Mouse (Mus musculus): Measurements from ENCODE around the gene Rbfox2. TPM values are rescaled to one million over a fixed set of nuclear protein-coding genes. Genes with fewer than 3 reads are reported as not detected.

Rbfox2 gene
- polyA plus RNA-seq, 1 experiment, result 6.1 TPM

DNA sequence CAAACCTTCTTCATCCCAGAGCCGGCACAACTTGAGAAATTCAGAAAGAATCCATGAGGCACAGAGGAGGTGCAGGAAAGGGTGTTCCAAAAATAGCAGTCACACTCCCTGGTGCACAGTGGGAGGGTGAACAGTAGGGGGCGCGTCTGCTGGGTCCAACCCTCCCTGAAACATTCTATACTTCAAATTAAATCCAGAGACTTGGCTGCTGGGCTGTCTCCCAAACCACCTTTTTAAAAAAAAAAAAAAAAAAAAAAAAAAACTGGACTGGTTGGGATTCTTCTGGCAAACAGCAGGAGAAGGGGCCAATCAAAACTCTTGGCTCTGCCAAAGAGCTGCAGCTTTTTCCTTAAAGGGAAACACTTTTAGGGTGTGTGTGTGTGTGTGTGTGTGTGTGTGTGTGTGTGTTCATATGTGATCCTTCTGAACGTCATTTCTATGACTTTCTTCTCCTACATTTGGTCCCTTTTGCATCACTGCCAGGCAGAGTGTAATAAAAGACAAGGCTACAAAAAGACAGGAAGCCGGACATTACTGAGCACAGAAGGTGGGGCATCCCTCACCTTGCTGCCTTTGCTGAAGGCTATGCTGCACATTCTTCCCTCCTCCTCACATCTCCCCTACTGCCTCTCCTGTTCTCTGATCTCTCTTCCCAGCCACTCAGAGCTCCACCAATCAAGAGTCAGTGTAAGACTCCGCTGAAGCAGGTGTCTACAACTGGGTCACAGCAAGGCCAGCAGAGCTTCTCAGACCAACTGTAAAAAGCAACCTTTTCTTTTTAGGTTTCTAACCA, 49.2 kb downstream of the Rbfox2 start:
- H3K27ac ChIP-seq (ENCODE audit: control insufficient read depth, insufficient read depth, low read depth, low read length, poor library complexity), result no peak overlapping the region
- H3K4me3 ChIP-seq (replicated peaks; ENCODE audit: control insufficient read depth, low read depth, low read length), result no peak overlapping the region
- 44% methylated on average over 6 of the region's 6 CpGs for WGBS
- H3K4me1 ChIP-seq (ENCODE audit: control insufficient read depth, insufficient read depth, low read length), result no peaks in the 10 kb centered on the region
- TF ChIP-seq POLR2A (IDR thresholded peaks at IDR 0.05; ENCODE audit: borderline replicate concordance, control insufficient read depth, low read depth, low read length) (no peak), CTCF (IDR thresholded peaks at IDR 0.05; ENCODE audit: control insufficient read depth, insufficient read depth, low read length) (peak; percentile 52; the same call in 1 of the 2 replicates)

DNA sequence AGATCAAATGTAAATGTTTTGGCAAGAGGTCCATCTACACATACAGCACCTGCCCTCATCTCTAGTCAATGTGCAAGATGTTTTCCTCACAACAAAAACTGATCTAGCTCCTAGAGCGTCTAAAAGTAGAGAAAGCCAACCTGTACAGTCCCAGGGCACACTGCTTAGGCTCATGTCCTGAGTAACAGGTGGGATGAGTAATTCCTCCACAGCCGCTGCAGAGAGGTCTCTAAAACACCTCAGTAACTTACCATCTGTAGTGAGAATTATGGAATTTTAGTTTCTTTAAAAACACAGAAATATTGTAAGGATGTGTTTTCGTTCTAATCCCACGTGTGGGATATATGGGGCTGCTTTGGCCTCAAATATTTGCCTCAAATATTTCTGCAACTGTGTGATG, 50.0 kb downstream of the Rbfox2 start:
- Histone ChIP-seq H3K27ac (ENCODE audit: control insufficient read depth, insufficient read depth, low read depth, low read length, poor library complexity) (no peak overlapping the region), H3K4me1 (ENCODE audit: control insufficient read depth, insufficient read depth, low read length) (no peaks in the 10 kb centered on the region), H3K4me3 (replicated peaks; ENCODE audit: control insufficient read depth, low read depth, low read length) (no peak overlapping the region)
- TF ChIP-seq POLR2A (IDR thresholded peaks at IDR 0.05; ENCODE audit: borderline replicate concordance, control insufficient read depth, low read depth, low read length) (no peak), CTCF (IDR thresholded peaks at IDR 0.05; ENCODE audit: control insufficient read depth, insufficient read depth, low read length) (no peak)
- WGBS, result 67% methylated on average over 4 of the region's 4 CpGs

DNA sequence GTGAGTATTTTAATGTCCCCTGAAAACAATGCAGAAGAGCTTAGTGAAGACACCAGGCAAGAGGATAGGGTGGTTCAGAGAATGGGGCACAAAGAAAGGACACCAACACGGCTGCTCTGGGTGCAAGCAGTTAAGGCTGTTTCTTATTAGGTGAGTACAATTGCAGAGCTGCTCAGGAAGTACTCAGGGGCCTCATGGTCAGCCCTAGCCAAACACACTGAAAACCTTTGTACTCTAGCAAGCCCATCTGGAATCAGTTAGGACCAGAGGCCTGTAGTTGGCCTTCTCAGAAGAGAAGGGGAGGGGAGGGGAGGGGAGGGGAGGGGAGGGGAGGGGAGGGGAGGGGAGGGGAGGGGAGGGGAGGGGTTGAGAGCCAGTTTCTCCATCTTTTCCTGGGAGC, 52.2 kb downstream of the Rbfox2 start:
- Histone ChIP-seq H3K4me3 (replicated peaks; ENCODE audit: control insufficient read depth, low read depth, low read length) (no peak overlapping the region), H3K27ac (ENCODE audit: control insufficient read depth, insufficient read depth, low read depth, low read length, poor library complexity) (no peak overlapping the region), H3K4me1 (ENCODE audit: control insufficient read depth, insufficient read depth, low read length) (no peaks in the 10 kb centered on the region)
- no peak for TF ChIP-seq POLR2A (IDR thresholded peaks at IDR 0.05; ENCODE audit: borderline replicate concordance, control insufficient read depth, low read depth, low read length)
- TF ChIP-seq CTCF (IDR thresholded peaks at IDR 0.05; ENCODE audit: control insufficient read depth, insufficient read depth, low read length), result no peak
- 79% methylated on average over 1 of the region's 1 CpGs for WGBS

DNA sequence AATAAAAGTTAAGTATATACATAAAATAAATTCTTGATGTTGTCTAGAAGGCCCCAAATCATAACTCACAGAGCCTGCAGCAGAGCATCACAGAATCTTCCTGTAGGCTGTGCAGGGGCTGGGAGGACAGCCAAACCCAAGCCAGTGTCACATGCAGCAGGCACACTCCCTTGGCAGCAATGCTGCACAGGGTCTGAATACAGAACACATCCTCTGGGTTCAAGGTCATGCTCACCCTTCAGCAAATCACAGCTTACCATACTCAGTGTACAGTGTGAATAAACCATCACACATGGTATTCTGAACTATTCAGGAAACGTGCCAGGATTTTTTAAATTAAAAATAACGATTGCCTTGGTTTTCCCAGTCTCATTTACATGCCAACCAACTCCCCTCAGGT, 52.7 kb downstream of the Rbfox2 start:
- Histone ChIP-seq H3K4me1 (ENCODE audit: control insufficient read depth, insufficient read depth, low read length) (no peaks in the 10 kb centered on the region), H3K27ac (ENCODE audit: control insufficient read depth, insufficient read depth, low read depth, low read length, poor library complexity) (no peak overlapping the region), H3K4me3 (replicated peaks; ENCODE audit: control insufficient read depth, low read depth, low read length) (no peak overlapping the region)
- 40% methylated on average over 2 of the region's 2 CpGs for whole genome bisulfite sequencing
- TF ChIP-seq CTCF (IDR thresholded peaks at IDR 0.05; ENCODE audit: control insufficient read depth, insufficient read depth, low read length), result no peak
- TF ChIP-seq POLR2A (IDR thresholded peaks at IDR 0.05; ENCODE audit: borderline replicate concordance, control insufficient read depth, low read depth, low read length), result no peak

DNA sequence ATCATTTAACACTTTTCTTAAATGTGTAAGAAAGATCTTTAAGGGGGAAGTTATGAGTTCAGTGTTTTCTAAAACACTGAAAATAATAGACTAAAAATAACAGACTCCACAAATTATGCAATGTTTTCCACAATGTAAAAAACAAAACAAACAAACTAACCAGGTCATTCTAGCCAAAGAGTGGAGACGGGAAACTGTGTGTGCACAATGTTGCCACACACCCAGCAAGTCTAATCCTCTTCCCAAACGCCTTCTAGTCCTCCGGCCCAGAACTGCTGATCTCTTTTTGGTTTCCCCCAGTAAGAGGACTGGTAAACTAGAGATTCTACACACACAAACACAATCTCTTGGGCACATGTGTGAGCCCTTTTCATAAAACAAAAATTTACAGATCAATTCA, 55.1 kb downstream of the Rbfox2 start:
- TF ChIP-seq POLR2A (IDR thresholded peaks at IDR 0.05; ENCODE audit: borderline replicate concordance, control insufficient read depth, low read depth, low read length) (no peak), CTCF (IDR thresholded peaks at IDR 0.05; ENCODE audit: control insufficient read depth, insufficient read depth, low read length) (no peak)
- no peaks in the 10 kb centered on the region for H3K4me1 ChIP-seq (ENCODE audit: control insufficient read depth, insufficient read depth, low read length)
- H3K27ac ChIP-seq (ENCODE audit: control insufficient read depth, insufficient read depth, low read depth, low read length, poor library complexity), result no peak overlapping the region
- 76% methylated on average over 3 of the region's 3 CpGs for WGBS
- no peak overlapping the region for H3K4me3 ChIP-seq (replicated peaks; ENCODE audit: control insufficient read depth, low read depth, low read length)

DNA sequence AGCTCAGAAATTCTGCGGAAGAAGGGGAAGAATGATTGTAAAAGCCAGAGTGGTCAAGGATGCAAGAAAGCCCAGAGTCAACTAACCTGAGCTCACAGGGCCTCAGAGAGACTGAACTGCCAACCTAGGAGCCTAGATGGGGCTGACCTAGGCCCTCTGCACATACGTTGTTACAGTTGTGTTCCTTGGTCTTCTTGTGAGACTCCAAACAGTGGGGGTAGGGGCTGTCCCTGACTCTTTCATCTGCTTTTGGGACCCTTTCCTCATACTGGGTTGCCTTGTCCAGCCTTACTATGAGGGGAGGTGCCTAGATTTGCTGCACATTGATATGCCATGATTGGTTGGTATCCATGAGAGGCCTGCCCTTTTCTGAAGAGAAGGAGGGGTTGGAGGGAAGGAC, 56.0 kb downstream of the Rbfox2 start:
- no peaks in the 10 kb centered on the region for H3K4me1 ChIP-seq (ENCODE audit: control insufficient read depth, insufficient read depth, low read length)
- H3K4me3 ChIP-seq (replicated peaks; ENCODE audit: control insufficient read depth, low read depth, low read length), result no peak overlapping the region
- WGBS, result 84% methylated on average over 2 of the region's 2 CpGs
- no peak overlapping the region for H3K27ac ChIP-seq (ENCODE audit: control insufficient read depth, insufficient read depth, low read depth, low read length, poor library complexity)
- TF ChIP-seq POLR2A (IDR thresholded peaks at IDR 0.05; ENCODE audit: borderline replicate concordance, control insufficient read depth, low read depth, low read length) (no peak), CTCF (IDR thresholded peaks at IDR 0.05; ENCODE audit: control insufficient read depth, insufficient read depth, low read length) (no peak)

DNA sequence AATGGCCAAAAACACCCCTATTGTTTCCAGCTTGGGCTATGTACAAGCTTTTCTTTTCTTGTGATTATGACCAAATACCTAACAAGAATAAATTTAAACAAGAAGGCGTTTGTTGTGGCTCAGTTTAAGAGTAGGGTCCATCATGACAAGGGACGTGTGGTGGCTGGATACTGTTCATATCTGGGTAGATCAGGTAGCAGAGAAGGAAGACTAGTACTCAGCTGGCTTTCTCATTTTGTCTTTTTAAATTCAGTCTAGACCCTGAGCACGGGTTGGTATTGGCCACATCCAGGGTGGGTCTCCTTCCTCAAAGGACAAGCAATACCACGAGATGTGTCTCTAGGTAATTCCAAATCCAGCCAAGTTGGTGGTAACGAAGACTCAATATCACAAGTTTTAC, 57.4 kb downstream of the Rbfox2 start:
- 76% methylated on average over 5 of the region's 5 CpGs for WGBS
- no peak for TF ChIP-seq CTCF (IDR thresholded peaks at IDR 0.05; ENCODE audit: control insufficient read depth, insufficient read depth, low read length)
- no peak for TF ChIP-seq POLR2A (IDR thresholded peaks at IDR 0.05; ENCODE audit: borderline replicate concordance, control insufficient read depth, low read depth, low read length)

DNA sequence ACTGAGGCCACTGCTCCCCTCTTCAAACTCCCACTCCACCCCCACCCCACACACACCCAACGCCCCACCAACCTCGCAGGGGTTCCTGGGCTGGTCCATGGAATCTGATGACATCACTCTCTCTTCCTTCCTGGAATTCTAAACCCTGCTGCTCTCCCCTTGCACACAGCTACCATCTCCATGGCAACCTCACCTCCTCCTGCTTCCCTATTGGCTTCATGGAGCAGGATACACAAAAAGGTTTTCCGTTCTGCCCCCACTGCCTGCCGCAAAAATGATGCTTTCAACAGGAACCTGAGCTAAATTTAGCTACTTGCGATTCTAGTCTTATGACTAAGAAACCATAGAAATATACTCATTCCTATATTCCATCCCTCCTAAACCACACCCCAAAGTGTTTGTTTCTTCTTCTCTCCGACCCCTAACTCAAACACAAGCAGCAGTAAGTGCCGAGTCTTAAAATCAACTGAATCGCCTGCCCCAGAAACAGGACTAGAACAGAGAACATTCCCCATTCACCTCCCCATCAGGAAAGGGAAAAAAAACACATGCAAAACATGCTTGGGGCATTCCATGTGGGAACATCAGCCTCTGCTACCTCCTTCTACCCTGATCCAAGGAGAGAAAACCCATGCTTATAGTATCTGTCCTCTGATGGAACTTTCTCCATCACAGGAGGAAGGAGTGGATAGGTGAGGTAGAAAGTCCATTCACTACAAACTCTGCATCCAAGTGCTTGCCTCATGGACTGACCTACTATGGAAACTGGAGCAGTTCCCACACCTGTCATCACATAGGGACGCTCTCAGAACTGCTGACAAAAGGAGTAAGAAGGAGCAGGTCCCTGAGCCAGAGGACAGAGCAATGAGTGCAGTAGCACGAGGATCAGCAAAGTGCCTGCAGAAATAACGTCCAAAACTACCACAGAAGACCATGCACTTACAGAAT, 61.1 kb downstream of the Rbfox2 start:
- TF ChIP-seq POLR2A (IDR thresholded peaks at IDR 0.05; ENCODE audit: borderline replicate concordance, control insufficient read depth, low read depth, low read length), result no peak
- TF ChIP-seq CTCF (IDR thresholded peaks at IDR 0.05; ENCODE audit: control insufficient read depth, insufficient read depth, low read length), result no peak
- no peaks in the 10 kb centered on the region; the same call in 1 of the 2 replicates for H3K4me1 ChIP-seq (ENCODE audit: control insufficient read depth, insufficient read depth, low read length)
- H3K4me3 ChIP-seq (replicated peaks; ENCODE audit: control insufficient read depth, low read depth, low read length), result no peak overlapping the region
- no peak overlapping the region for H3K27ac ChIP-seq (ENCODE audit: control insufficient read depth, insufficient read depth, low read depth, low read length, poor library complexity)
- 33% methylated on average over 11 of the region's 11 CpGs for whole genome bisulfite sequencing

More for the DNA sequence above, 57.4 kb downstream of the Rbfox2 start:
- H3K27ac ChIP-seq (ENCODE audit: control insufficient read depth, insufficient read depth, low read depth, low read length, poor library complexity), result no peak overlapping the region
- no peaks in the 10 kb centered on the region for H3K4me1 ChIP-seq (ENCODE audit: control insufficient read depth, insufficient read depth, low read length)
- H3K4me3 ChIP-seq (replicated peaks; ENCODE audit: control insufficient read depth, low read depth, low read length), result no peak overlapping the region

Measured in bone marrow, adult 2 months (tissue).